Mouse (Mus musculus): ENCODE measurements at regions not wholly inside any gene's neighbourhood (a gene's known extent, or its start where the extent isn't known, plus 50 kb on each side); places are given as distances from the start of the nearest gene placed in this dataset.

DNA sequence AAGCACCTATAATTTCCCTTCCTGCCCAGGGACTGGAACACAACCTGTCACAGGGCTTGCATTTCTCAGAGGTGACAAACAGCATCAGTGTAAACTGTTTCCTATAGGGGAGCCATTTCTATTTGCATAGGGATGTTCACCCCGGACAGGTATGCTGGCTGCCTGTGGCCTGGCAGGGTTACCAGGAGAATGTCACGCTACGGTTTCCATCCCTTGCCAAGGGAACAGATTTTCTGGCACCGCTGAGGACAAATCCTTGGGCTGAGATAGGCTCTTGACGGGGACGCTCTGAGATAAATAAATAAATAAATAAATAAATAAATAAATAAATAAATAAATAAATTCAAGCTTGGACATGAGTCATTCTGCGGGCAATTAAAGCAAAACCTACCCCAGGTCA, 308.0 kb downstream of the Gm45692 start:
- DNase-seq (ENCODE audit: extremely low read depth), result no peak
- H3K27me3 ChIP-seq (replicated peaks), result no peaks in the 10 kb centered on the region
- in situ Hi-C loops (cut with MboI; ENCODE audit: low pct_ligation_motif_present, low pct_unique_long_range_greater_than_20kb, low sequenced_read_pairs), result loop anchor here (25.0 kb wide), 2 partner anchors 140 to 560 kb away; partner anchors contain the start of gene Zfp703
- no peak overlapping the region for H3K4me2 ChIP-seq (ENCODE audit: insufficient read depth, low read depth, poor library complexity, severe bottlenecking)
- no peak overlapping the region for H3K9ac ChIP-seq (ENCODE audit: insufficient read depth, low read depth)
- H3K4me3 ChIP-seq (replicated peaks in 1 of 3; ENCODE audit: low read depth in 2 of 3, low read length in 2 of 3, poor library complexity in 1 of 3), result no peak overlapping the region
- H3K9me3 ChIP-seq (replicated peaks; ENCODE audit: low read length), result no peaks in the 10 kb centered on the region
- no peak overlapping the region for H3K27ac ChIP-seq (ENCODE audit: insufficient read depth, low read depth)
- no peak for TF ChIP-seq ZC3H11A (IDR thresholded peaks at IDR 0.05; ENCODE audit: low read depth, low read length)
- TF ChIP-seq JUND (conservative IDR thresholded peaks at IDR 0.05; ENCODE audit: low read depth, low read length), result no peak
- no peak for TF ChIP-seq MXI1 (IDR thresholded peaks at IDR 0.05; ENCODE audit: low read depth, low read length)
- TF ChIP-seq MEF2A (IDR thresholded peaks at IDR 0.05; ENCODE audit: borderline replicate concordance, low read depth, low read length), result no peak
- no peak for TF ChIP-seq ELF1 (IDR thresholded peaks at IDR 0.05; ENCODE audit: low read depth, low read length)
- TF ChIP-seq USF1 (IDR thresholded peaks at IDR 0.05; ENCODE audit: low read depth, low read length), result no peak
- no peak for TF ChIP-seq GABPA (IDR thresholded peaks at IDR 0.05; ENCODE audit: insufficient replicate concordance, low read depth, low read length)
- TF ChIP-seq IRF4 (IDR thresholded peaks at IDR 0.05; ENCODE audit: low read depth, low read length), result no peak
- TF ChIP-seq MYC (IDR thresholded peaks at IDR 0.05; ENCODE audit: low read depth, low read length), result no peak
- no peak for TF ChIP-seq MAFK (IDR thresholded peaks at IDR 0.05; ENCODE audit: insufficient replicate concordance, low read length)
- TF ChIP-seq CHD2 (IDR thresholded peaks at IDR 0.05; ENCODE audit: low read length), result no peak
- TF ChIP-seq CHD1 (IDR thresholded peaks at IDR 0.05; ENCODE audit: low read depth, low read length), result no peak
- TF ChIP-seq POLR2AphosphoS2 (IDR thresholded peaks at IDR 0.05; ENCODE audit: low read depth, low read length), result no peak
- TF ChIP-seq ZMIZ1 (IDR thresholded peaks at IDR 0.05; ENCODE audit: low read depth, low read length), result no peak
- no peak for TF ChIP-seq RAD21 (IDR thresholded peaks at IDR 0.05; ENCODE audit: low read depth, low read length)
- no peak for TF ChIP-seq KAT2A (IDR thresholded peaks at IDR 0.05; ENCODE audit: insufficient replicate concordance, low read length)
- TF ChIP-seq TCF12 (IDR thresholded peaks at IDR 0.05; ENCODE audit: low read depth, low read length), result no peak
- no peak for TF ChIP-seq POLR2A (IDR thresholded peaks at IDR 0.05; ENCODE audit: low read depth, low read length)
- TF ChIP-seq PAX5 (IDR thresholded peaks at IDR 0.05; ENCODE audit: low read length), result no peak
- no peak for TF ChIP-seq ZNF384 (IDR thresholded peaks at IDR 0.05; ENCODE audit: low read depth, low read length)
- dilution Hi-C loops (cut with MboI; ENCODE audit: extremely low pct_ligation_motif_present, extremely low pct_unique_long_range_greater_than_20kb, low sequenced_read_pairs), result no loop called here
- H3K79me2 ChIP-seq (replicated peaks; ENCODE audit: control insufficient read depth, extremely low read depth, insufficient read depth, poor library complexity, severe bottlenecking), result no peaks in the 10 kb centered on the region
- H3K36me3 ChIP-seq (replicated peaks in 1 of 2; ENCODE audit: control insufficient read depth in 1 of 2, insufficient read depth in 1 of 2, low read length in 1 of 2), result no peaks in the 10 kb centered on the region
- no peaks in the 10 kb centered on the region for H3K4me1 ChIP-seq (ENCODE audit: control insufficient read depth in 1 of 2, insufficient read depth in 2 of 2)

DNA sequence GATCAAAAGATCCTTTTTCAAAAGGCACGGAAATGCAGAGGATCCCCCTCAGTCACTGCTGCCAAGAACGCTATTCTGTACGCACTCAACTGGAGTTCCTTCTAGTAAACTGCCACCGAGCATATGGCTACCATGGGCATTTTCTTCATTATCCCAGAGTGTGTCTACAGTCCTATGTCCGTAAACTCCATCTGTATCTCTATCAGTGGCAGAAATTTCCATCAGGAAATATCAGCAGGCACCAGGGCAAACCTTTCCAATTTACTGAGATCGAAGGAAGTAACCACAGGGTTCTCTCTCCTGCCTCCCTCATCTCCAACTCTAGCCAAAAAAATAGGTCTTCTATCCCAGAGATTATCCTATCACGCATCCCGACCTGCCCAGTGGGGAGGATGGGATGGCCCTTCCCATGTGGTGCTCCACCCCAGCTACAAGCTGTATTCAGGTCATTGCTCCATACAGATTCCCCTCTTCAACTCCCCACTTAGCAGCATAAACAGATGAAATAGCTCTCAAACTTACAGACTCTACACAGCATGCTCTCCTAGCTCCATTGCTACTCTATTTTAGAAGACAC, 310.5 kb downstream of the Gm45692 start:
- in situ Hi-C loops (cut with MboI; ENCODE audit: low pct_ligation_motif_present, low pct_unique_long_range_greater_than_20kb, low sequenced_read_pairs), result loop anchor here (25.0 kb wide), 2 partner anchors 143 to 557 kb away; partner anchors contain the start of gene Zfp703
- TF ChIP-seq ZC3H11A (IDR thresholded peaks at IDR 0.05; ENCODE audit: low read depth, low read length), result no peak
- TF ChIP-seq EP300 (IDR thresholded peaks at IDR 0.05; ENCODE audit: low read length), result no peak
- no peak for TF ChIP-seq RCOR1 (conservative IDR thresholded peaks at IDR 0.05; ENCODE audit: low read depth, low read length)
- TF ChIP-seq MXI1 (IDR thresholded peaks at IDR 0.05; ENCODE audit: low read depth, low read length), result no peak
- no peak for TF ChIP-seq IRF4 (IDR thresholded peaks at IDR 0.05; ENCODE audit: low read depth, low read length)
- TF ChIP-seq UBTF (IDR thresholded peaks at IDR 0.05; ENCODE audit: low read depth, low read length), result no peak
- TF ChIP-seq MYC (IDR thresholded peaks at IDR 0.05; ENCODE audit: low read depth, low read length), result no peak
- TF ChIP-seq MAZ (IDR thresholded peaks at IDR 0.05; ENCODE audit: low read depth, low read length), result no peak
- TF ChIP-seq NELFE (IDR thresholded peaks at IDR 0.05; ENCODE audit: low read depth, low read length), result no peak
- no peak for TF ChIP-seq JUN (IDR thresholded peaks at IDR 0.05; ENCODE audit: insufficient read depth, low read depth, low read length)
- no peak for TF ChIP-seq CHD1 (IDR thresholded peaks at IDR 0.05; ENCODE audit: low read depth, low read length)
- TF ChIP-seq E2F4 (IDR thresholded peaks at IDR 0.05; ENCODE audit: insufficient replicate concordance, low read depth, low read length), result no peak
- TF ChIP-seq BHLHE40 (IDR thresholded peaks at IDR 0.05; ENCODE audit: low read depth, low read length), result no peak
- TF ChIP-seq PAX5 (IDR thresholded peaks at IDR 0.05; ENCODE audit: low read length), result no peak
- no peak for TF ChIP-seq NRF1 (IDR thresholded peaks at IDR 0.05; ENCODE audit: low read depth, low read length)
- no peak for TF ChIP-seq TCF12 (IDR thresholded peaks at IDR 0.05; ENCODE audit: low read depth, low read length)
- dilution Hi-C loops (cut with MboI; ENCODE audit: extremely low pct_ligation_motif_present, extremely low pct_unique_long_range_greater_than_20kb, low sequenced_read_pairs), result no loop called here
- H3K4me1 ChIP-seq (ENCODE audit: control insufficient read depth in 1 of 2, insufficient read depth in 2 of 2), result no peaks in the 10 kb centered on the region
- no peaks in the 10 kb centered on the region for H3K36me3 ChIP-seq (replicated peaks in 1 of 2; ENCODE audit: control insufficient read depth in 1 of 2, insufficient read depth in 1 of 2, low read length in 1 of 2)
- H3K9ac ChIP-seq (ENCODE audit: insufficient read depth, low read depth), result no peak overlapping the region
- no peak for DNase-seq (ENCODE audit: extremely low read depth)
- H3K27ac ChIP-seq (ENCODE audit: insufficient read depth, low read depth), result no peak overlapping the region
- no peak overlapping the region for H3K4me3 ChIP-seq (replicated peaks in 1 of 3; ENCODE audit: low read depth in 2 of 3, low read length in 2 of 3, poor library complexity in 1 of 3)
- H3K27me3 ChIP-seq (replicated peaks), result no peaks in the 10 kb centered on the region
- no peaks in the 10 kb centered on the region for H3K79me2 ChIP-seq (replicated peaks; ENCODE audit: control insufficient read depth, extremely low read depth, insufficient read depth, poor library complexity, severe bottlenecking)
- H3K4me2 ChIP-seq (ENCODE audit: insufficient read depth, low read depth, poor library complexity, severe bottlenecking), result no peak overlapping the region
- H3K9me3 ChIP-seq (replicated peaks; ENCODE audit: low read length), result no peaks in the 10 kb centered on the region
